Mouse (Mus musculus): ENCODE data around the gene Pomgnt2. TPM values are rescaled to one million over a fixed set of nuclear protein-coding genes. Genes with fewer than 3 reads are reported as not detected.

Gene Pomgnt2
- total RNA-seq, 2 experiments from 2014 or later, result 41.6 to 42.9 TPM

- DNase-seq (ENCODE audit: low spot score in 2 of 2), result peak; percentile 88 to 91
Measured at GRCm38 (mm10) chr9:122014241-122014667, 17.3 kb upstream of the Pomgnt2 start.

- no peak for DNase-seq (ENCODE audit: low spot score in 2 of 2)
Measured at GRCm38 (mm10) chr9:122013629-122014028, 16.7 kb upstream of the Pomgnt2 start.

GRCm38 (mm10) chr9:122012816-122013215, 15.9 kb upstream of the Pomgnt2 start:
- DNase-seq (ENCODE audit: low spot score in 2 of 2), result no peak

- DNase-seq (ENCODE audit: low spot score in 2 of 2), result no peak
Measured at GRCm38 (mm10) chr9:122010751-122011150, 13.8 kb upstream of the Pomgnt2 start.

GRCm38 (mm10) chr9:122008876-122009275, 12.0 kb upstream of the Pomgnt2 start:
- no peak for DNase-seq (ENCODE audit: low spot score in 2 of 2)

- DNase-seq (ENCODE audit: low spot score in 2 of 2), result no peak
Measured at GRCm38 (mm10) chr9:122006609-122007008, 9.7 kb upstream of the Pomgnt2 start.

GRCm38 (mm10) chr9:122006175-122006574, 9.3 kb upstream of the Pomgnt2 start:
- no peak for DNase-seq (ENCODE audit: low spot score in 2 of 2)

- no peak for DNase-seq (ENCODE audit: low spot score in 2 of 2)
Measured at GRCm38 (mm10) chr9:121997978-121998377, 1.1 kb upstream of the Pomgnt2 start.

GRCm38 (mm10) chr9:121995508-121996131, 1.3 kb downstream of the Pomgnt2 start:
- DNase-seq (ENCODE audit: low spot score in 2 of 2), result peak; percentile 87 to 90

- DNase-seq (ENCODE audit: low spot score in 2 of 2), result no peak
Measured at GRCm38 (mm10) chr9:121995077-121995476, 1.8 kb downstream of the Pomgnt2 start.

GRCm38 (mm10) chr9:121993047-121993446, 3.9 kb downstream of the Pomgnt2 start:
- no peak for DNase-seq (ENCODE audit: low spot score in 2 of 2)

- DNase-seq (ENCODE audit: low spot score in 2 of 2), result no peak
Measured at GRCm38 (mm10) chr9:121991041-121991440, 5.9 kb downstream of the Pomgnt2 start.

GRCm38 (mm10) chr9:121989536-121989935, 7.4 kb downstream of the Pomgnt2 start:
- no peak for DNase-seq (ENCODE audit: low spot score in 2 of 2)

- DNase-seq (ENCODE audit: low spot score in 2 of 2), result no peak
Measured at GRCm38 (mm10) chr9:121988910-121989309, 8.0 kb downstream of the Pomgnt2 start.

GRCm38 (mm10) chr9:121984465-121985461, 12.1 kb downstream of the Pomgnt2 start:
- DNase-seq (ENCODE audit: low spot score in 2 of 2), result peak; percentile 85 to 87

- peak; percentile 91 for DNase-seq (ENCODE audit: low spot score in 2 of 2)
Measured at GRCm38 (mm10) chr9:121983504-121983903, 13.4 kb downstream of the Pomgnt2 start.

- no peak for DNase-seq (ENCODE audit: low spot score in 2 of 2)
Measured at GRCm38 (mm10) chr9:121982665-121983064, 14.2 kb downstream of the Pomgnt2 start.

- DNase-seq (ENCODE audit: low spot score in 2 of 2), result no peak
Measured at GRCm38 (mm10) chr9:121982214-121982613, 14.7 kb downstream of the Pomgnt2 start.

GRCm38 (mm10) chr9:121981466-121982105, 15.3 kb downstream of the Pomgnt2 start:
- DNase-seq (ENCODE audit: low spot score in 2 of 2), result no peak

- no peak for DNase-seq (ENCODE audit: low spot score in 2 of 2)
Measured at GRCm38 (mm10) chr9:121981046-121981445, 15.9 kb downstream of the Pomgnt2 start.

GRCm38 (mm10) chr9:121975321-121975720, 21.6 kb downstream of the Pomgnt2 start:
- DNase-seq (ENCODE audit: low spot score in 2 of 2), result no peak
